Mouse (Mus musculus): ENCODE data around the gene Raver2. TPM values are rescaled to one million over a fixed set of nuclear protein-coding genes. Genes with fewer than 3 reads are reported as not detected.
"Not testable (repeated sequence)": the region's sequence is repeated elsewhere in the genome, so short reads cannot be mapped to it uniquely, and the experiment has no call there.

Raver2 gene
- 3.7 and 4.6 TPM in 2 replicates for total RNA-seq (2021)
- long read RNA-seq, full-length matches to known transcripts = 2 of 2 reads
- long read RNA-seq, partial matches to known transcripts = 0 of 2 reads
- long read RNA-seq, other reads (novel, unspliced or antisense) = 0 of 2 reads

DNA sequence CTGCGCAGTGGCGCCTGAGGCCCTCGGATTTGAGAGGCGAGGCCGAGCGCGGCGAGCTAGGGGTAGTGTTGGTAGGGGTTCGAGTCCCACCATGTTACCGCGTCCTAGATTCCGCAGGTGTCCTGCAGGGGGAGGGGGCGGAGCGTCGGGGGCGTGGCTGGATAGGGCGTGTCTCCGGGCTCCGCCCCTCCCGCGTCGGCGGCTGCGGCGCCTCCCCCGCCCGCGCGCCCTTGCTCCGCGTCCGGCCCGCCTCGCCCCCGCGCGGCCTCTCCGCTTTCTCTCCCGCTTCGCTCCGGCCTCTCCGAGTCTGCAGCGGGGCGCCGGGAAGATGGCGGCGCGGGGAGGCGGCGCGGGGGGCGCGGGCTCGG, at the start of gene Raver2:
TSS of gene Raver2 (plus strand) at position 198 of the 368 bp plus-strand sequence.
- peak; percentile 75 for DNase-seq

GRCm38 (mm10) chr4:101020596-101020995, 48.2 kb upstream of the Raver2 start, which contains the start of gene Gm10577:
Gene Gm10577, minus strand, starts transcription at chr4:101020696.
- no peak for DNase-seq

GRCm38 (mm10) chr4:101026566-101026965, 42.2 kb upstream of the Raver2 start:
- DNase-seq = no peak

DNA sequence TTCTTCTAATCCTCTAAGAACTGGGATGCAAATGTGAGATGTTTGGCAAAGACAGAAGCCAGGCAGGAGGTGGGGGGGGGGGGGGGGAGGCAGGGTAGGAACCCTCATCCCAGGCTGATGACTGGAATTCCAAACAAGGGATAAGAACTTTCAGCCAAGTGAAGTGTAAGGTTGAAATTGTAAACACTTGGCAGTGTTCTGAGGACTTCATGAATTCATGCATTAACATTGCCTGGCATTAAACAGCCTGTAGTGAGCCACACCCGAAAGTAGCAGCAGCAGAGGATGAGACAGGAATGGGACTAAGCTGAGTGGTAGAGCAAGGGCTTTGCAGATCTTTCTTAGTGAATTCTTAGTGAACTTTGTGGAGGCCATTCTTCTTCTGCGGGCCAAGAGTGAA, 41.8 kb upstream of the Raver2 start:
- DNase-seq = no peak

DNA sequence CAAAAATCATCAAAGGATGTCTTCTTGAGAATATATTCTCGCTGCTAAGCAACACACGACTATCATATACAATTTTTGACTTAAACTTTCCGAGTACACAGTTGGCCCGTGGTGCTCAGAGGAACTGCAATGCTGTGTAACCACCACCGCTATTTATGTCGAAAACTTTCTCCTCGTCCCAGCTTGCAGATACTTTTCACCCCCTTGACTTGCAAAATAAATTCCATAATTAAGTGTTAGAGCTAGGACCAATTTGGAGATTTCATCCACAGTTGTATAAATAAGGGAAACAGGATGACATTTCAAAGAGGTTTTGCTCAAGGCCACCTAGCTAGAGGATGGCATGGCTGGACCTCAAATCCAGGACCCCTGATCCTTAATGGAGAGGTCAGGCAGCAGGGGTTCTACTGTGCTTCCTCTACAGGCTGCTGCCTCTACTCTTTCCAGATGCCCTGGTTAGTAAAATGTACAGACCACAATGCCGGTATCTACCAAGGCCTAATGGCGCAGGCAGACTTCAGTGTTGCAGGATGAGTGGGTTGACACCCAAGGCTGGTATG, 40.9 kb upstream of the Raver2 start:
- no peak for DNase-seq

- no peak for DNase-seq
Measured at GRCm38 (mm10) chr4:101033047-101033446, 35.7 kb upstream of the Raver2 start.

DNA sequence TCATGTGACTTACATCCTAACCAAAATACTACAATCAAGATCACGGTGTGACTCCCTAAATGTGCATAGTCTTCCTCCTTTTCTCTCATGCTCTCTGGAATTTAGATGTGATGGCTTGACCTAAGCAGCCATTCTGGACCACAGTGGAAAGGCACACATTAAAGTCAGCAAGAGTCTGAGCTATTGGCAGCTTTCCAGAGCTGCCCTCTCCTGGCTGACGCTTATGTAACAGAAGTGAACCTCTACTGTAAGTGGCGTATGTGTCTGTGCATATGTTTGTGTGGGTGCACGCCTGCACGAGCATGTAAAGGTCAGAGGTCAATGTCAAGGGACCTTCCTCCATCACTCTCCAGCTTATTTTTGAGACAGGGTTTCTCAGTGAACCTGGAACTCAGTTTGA, 33.7 kb upstream of the Raver2 start:
- DNase-seq = no peak

GRCm38 (mm10) chr4:101037156-101037555, 31.6 kb upstream of the Raver2 start:
- no peak for DNase-seq

- DNase-seq = no peak
Measured at GRCm38 (mm10) chr4:101043691-101044090, 25.1 kb upstream of the Raver2 start.

DNA sequence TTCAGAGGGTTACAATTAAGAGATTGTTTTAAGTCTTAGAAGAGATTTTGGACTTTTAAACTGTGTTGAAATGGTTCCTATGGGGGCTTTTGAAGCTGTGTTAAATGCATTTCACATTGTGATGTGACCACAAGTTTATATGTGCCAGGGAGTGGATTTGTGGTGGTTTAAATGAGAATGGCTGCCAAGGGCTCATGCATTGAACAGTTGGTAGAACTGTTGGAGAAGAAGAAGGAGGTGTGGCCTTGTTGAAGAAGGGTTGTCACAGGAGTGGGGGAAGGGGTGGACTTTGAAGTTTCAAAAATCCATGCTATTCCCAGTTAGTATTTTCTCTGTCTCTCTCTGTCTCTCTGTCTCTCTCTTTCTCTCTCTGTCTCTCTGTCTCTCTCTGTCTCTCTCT, 24.6 kb upstream of the Raver2 start:
- DNase-seq = no peak

DNA sequence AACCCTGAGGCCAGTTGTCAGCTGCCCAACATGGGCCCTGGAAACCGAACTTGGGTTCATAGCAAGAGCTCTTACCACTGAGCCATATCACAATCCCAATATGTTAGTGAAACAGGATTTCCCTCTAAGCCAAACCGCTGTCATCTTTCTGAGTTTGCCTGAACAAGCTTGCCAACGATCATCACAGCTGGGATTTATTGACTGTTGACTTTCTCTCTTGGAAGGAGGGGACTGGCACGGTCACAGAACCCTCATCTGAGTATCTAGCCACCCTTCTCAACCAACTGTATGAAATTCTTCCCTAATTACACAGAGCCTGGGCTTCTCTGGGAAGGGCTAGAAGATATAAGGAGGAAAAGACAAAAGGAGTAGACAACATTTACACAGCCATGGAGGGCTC, 22.2 kb upstream of the Raver2 start:
- DNase-seq = no peak

DNA sequence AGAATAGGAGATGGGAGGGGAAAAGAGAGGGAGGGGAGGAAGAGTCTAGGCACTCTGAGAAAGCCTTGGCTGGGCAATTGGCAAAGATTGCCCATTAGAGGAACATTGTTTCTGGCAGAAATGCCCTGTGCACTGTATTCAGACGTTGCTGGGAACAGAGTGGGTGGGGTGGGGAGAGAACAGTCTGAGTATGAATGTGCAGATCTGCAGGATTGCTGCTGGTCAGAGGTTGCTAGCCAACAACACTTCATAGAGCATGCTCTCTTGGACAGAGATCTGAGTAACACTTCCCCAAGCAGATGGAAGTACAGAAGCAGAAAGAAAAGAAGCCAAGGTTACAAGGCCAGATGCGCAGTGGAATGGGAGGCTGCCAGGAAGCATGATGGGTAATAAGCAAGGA, 6.6 kb upstream of the Raver2 start:
- no peak for DNase-seq

GRCm38 (mm10) chr4:101066401-101066800, 2.4 kb upstream of the Raver2 start:
- DNase-seq = no peak

DNA sequence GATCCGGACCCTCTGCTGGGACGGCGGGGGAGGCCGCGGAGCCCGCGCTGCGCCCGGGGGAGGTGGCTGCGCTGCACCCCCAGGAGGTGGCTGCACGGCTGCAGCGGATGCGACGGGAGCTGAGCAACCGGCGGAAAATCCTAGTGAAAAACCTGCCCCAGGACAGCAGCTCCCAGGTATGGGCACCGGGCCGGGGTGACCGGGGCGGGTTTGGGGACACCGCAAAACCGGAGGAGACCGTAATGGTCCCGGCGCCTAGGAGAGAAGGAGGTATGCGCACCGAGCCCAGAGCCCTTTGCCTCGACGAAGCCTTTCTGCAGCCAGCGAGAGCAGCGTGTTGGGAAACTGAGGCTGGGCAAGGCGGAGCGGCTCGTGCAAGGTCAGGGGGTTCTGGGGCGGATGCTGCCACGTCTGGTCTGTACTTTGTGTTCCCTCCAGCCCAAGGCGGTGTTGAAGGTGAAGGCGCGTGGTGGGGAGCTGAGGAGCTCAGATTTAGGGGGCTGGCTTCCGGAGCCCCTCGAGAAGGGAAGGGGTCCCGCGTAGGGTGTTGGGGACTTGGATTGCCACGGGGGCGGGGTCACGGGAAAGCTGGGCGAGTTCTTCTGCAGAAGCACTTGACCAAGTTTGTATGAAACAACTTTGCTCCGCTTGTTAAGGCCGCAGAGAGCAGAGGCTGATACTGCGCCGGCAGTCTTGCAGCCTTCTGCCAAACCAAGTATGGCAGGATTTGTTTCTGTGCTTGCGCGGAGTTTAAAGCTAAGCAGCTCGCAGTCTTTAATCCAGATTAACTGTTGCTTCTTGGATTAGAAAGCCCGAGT, 580 bp downstream of the Raver2 start:
- peak; percentile 31 for DNase-seq

GRCm38 (mm10) chr4:101071570-101071969, 2.8 kb downstream of the Raver2 start:
- DNase-seq = no peak

DNA sequence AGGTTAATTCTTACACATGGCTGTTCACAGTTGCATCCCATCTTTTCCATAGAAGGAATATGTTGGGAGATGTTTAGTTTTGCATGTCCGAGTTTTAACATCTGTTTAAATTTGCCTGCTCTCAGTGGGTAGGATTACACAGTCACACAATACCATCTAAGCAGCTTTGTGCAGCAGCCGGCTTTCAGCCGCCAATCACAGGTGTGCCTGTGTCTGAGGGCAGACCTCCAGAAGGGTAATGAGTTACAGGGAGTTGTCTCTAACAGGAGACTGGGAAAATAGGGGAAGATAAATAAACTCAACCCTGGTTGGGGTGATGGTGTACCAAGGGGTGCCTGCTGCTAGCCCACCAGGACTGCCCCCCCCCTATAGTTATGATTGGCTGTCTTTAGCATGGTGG, 7.6 kb downstream of the Raver2 start:
- DNase-seq = no peak

- DNase-seq = no peak
Measured at GRCm38 (mm10) chr4:101080016-101080415, 11.2 kb downstream of the Raver2 start.

- DNase-seq = no peak
Measured at GRCm38 (mm10) chr4:101082176-101082888, 13.5 kb downstream of the Raver2 start.

GRCm38 (mm10) chr4:101084863-101085262, 16.1 kb downstream of the Raver2 start:
- no peak for DNase-seq

DNA sequence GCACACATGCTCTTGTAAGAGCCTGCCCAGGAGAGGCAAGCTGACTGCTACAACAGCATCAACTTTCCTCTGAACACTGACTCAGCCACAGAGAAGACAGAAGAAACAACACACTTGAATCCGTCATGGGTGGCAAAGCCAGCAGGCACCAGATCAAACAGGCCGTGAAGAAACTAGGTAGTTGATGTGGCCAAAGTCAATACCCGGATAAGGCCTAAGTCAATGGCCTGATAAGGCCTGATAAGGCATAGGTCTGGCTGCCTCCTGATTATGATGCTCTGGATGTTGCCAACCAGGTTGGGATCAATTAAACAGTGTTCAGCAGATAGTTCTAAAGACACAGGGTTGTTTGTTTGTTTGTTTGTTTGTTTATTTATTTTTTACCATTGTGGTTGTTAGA, 17.3 kb downstream of the Raver2 start:
- DNase-seq = no peak

GRCm38 (mm10) chr4:101087721-101088120, 18.9 kb downstream of the Raver2 start:
- no peak for DNase-seq

- not testable (repeated sequence) for DNase-seq
Measured at GRCm38 (mm10) chr4:101090630-101091029, 21.8 kb downstream of the Raver2 start.

DNA sequence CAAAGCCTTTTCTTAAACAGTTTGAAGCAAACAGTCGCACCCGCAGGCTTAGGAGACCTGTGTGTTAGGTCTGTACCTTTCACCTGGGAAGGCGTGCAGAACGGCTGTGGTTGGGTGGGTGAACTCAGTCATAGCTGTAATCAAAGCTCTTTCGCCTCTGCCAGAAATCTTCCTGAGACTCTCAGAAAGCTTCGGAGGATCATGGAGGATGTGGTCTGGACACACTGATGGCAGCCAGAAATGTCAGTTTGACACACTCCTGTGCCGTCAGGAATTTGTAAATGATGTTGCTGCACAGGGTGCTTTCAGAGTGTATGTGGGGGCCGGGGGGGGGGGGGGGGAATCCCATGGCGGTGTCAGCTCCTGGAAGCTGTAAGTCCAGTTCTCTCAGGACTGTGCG, 24.5 kb downstream of the Raver2 start:
- DNase-seq = no peak
